Mouse (Mus musculus) kidney, postnatal 0 days (tissue): ENCODE data around the gene Cyp4a12a. TPM values are rescaled to one million over a fixed set of nuclear protein-coding genes. Genes with fewer than 3 reads are reported as not detected.
A peak's percentile ranks its signal among the peaks of the same experiment; 100 is the strongest.
"Not testable (repeated sequence)": the region's sequence is repeated elsewhere in the genome, so short reads cannot be mapped to it uniquely, and the experiment has no call there.

Experiments used
- ATAC-seq: fragments of 200-750 bp; cut with Nextera tagmentation; replicated peaks from 2 replicates; pipeline ENCODE4 v1.8.0; 2017; ENCODE audit warnings: low read depth, moderate number of reproducible peaks, moderate TSS enrichment, moderate library complexity; ENCODE audit not compliant: low FRiP score
- DNase-seq: peaks from one replicate; pipeline ENCODE4 v3.0.0-alpha.2; 2016; ENCODE audit warnings: low spot score
- H3K27ac ChIP-seq: fragments of 300-500 bp; sonication (generic); 2 replicates; pipeline ENCODE4 v1.5.1; 2014; ENCODE audit warnings: mild to moderate bottlenecking
- H3K27me3 ChIP-seq: fragments of 300-500 bp; sonication (generic); 2 replicates; pipeline ENCODE4 v1.6.1; 2014; ENCODE audit warnings: low read length, mixed read lengths; ENCODE audit not compliant: insufficient read depth
- H3K36me3 ChIP-seq: fragments of 300-500 bp; sonication (generic); 2 replicates; pipeline ENCODE4 v1.6.1; 2014; ENCODE audit warnings: low read length, mixed read lengths; ENCODE audit not compliant: insufficient read depth
- H3K4me1 ChIP-seq: fragments of 300-500 bp; sonication (generic); replicated peaks from 2 replicates; pipeline ENCODE4 v1.6.1; 2014; ENCODE audit warnings: antibody characterized with exemption, low read length, mixed read lengths; ENCODE audit not compliant: insufficient read depth
- H3K4me2 ChIP-seq: fragments of 300-500 bp; sonication (generic); 2 replicates; pipeline ENCODE4 v1.6.1; 2014; ENCODE audit warnings: mild to moderate bottlenecking, low read length, moderate library complexity, mixed read lengths
- H3K4me3 ChIP-seq: fragments of 300-500 bp; sonication (generic); replicated peaks from 2 replicates; pipeline ENCODE4 v1.5.1; 2014; ENCODE audit warnings: low read depth, low read length
- H3K9ac ChIP-seq: fragments of 300-500 bp; sonication (generic); 2 replicates; pipeline ENCODE4 v1.6.1; 2014; ENCODE audit warnings: low read depth, low read length
- H3K9me3 ChIP-seq: fragments of 300-500 bp; sonication (generic); replicated peaks from 2 replicates; pipeline ENCODE4 v1.6.1; 2016; ENCODE audit warnings: low read length, inconsistent platforms, mixed read lengths
- CTCF ChIP-seq: IDR thresholded peaks from 2 replicates; pipeline ENCODE4 v1.5.1; 2016; ENCODE audit warnings: antibody characterized with exemption, low read depth, mild to moderate bottlenecking, moderate library complexity
- polyA plus RNA-seq: library from polyadenylated mRNA; unstranded; fragments of >200 nt; fragmentation: Nextera tagmentation; extraction: Ambion mirVana; gene quantifications from 2 replicates; pipeline ENCODE4 v1.2.1, GENCODE M21; 2015

Gene Cyp4a12a
- polyA plus RNA-seq, 1 experiment from 2014 or later: 0.04 TPM

DNA sequence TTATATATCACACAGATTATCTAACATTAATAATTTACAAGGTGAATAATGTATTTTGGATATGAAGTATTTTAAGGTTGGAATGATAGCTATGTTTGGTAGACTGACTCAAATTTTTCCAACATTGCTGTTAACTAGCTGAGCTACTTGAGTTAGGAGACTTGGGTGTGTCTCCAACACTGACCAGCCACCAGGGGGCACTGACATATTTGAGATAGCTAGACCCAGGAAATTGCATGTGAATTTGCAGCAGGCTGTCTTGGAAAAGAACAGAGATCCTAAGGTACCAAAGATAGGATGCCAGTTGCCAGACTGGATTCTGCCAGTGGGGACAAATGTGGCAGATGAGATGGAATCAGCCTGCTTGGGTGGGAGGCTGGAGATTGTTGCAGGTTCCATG lies 69.2 kb downstream of the Cyp4a12a start:
- not testable (repeated sequence) for H3K4me3 ChIP-seq, H3K27ac ChIP-seq, DNase-seq, H3K4me2 ChIP-seq, H3K27me3 ChIP-seq, H3K4me1 ChIP-seq, H3K9ac ChIP-seq, H3K9me3 ChIP-seq, H3K36me3 ChIP-seq
- TF ChIP-seq CTCF: peak; percentile 59
- ATAC-seq: 0 out of 2 replicates have a peak, but pooled peaks have one; percentile 40

Other genes with a start within 250 kb of the Cyp4a12a start
- 1.0 and 1.1 TPM in 2 replicates for gene Tal1, start 242.6 kb upstream of the Cyp4a12a start, polyA plus RNA-seq
- 681 and 685 TPM in 2 replicates for gene Pdzk1ip1, start 210.3 kb upstream of the Cyp4a12a start, polyA plus RNA-seq
- gene Cyp4x1, start 164.8 kb upstream of the Cyp4a12a start, polyA plus RNA-seq: 0.20 and 0.21 TPM in 2 replicates
- gene Cyp4a29, start 57.0 kb upstream of the Cyp4a12a start, polyA plus RNA-seq: not detected in 2 replicates
- 0.34 and 0.46 TPM in 2 replicates for gene Cyp4a12b, start 112.6 kb downstream of the Cyp4a12a start, polyA plus RNA-seq
- 0.26 and 0.38 TPM in 2 replicates for gene Cyp4a30b, start 153.6 kb downstream of the Cyp4a12a start, polyA plus RNA-seq
- gene Cyp4a14, start 197.1 kb downstream of the Cyp4a12a start, polyA plus RNA-seq: 2.3 and 2.5 TPM in 2 replicates
- gene Cyp4a10, start 219.2 kb downstream of the Cyp4a12a start, polyA plus RNA-seq: 34.7 and 35.5 TPM in 2 replicates